Mouse (Mus musculus) heart, postnatal 10 days (tissue): ENCODE measurements at regions not wholly inside any gene's neighbourhood (a gene's known extent, or its start where the extent isn't known, plus 50 kb on each side); places are given as distances from the start of the nearest gene placed in this dataset.
"Not testable (repeated sequence)": the region's sequence is repeated elsewhere in the genome, so short reads cannot be mapped to it uniquely, and the experiment has no call there.

Source experiments
- DNase-seq, 2 experiments: peaks; one replicate each; pipeline ENCODE4 v3.0.0; 2021
- intact Hi-C: fragments of 180-260 bp; cut with DNase I; formaldehyde crosslinking; loops from one replicate; pipeline ENCODE4 v1.15.1; 2025

- intact Hi-C loops = loop anchor here (5.0 kb wide), 1 partner anchor 56 kb away; no protein-coding TSS in a partner anchor
- not testable (repeated sequence) for DNase-seq
Observed at GRCm38 (mm10) chr14:24386756-24387155, 93.7 kb downstream of the E330034G19Rik start.

- DNase-seq, intact Hi-C loops: not testable (repeated sequence)
Observed at GRCm38 (mm10) chr14:24391841-24392240, 95.0 kb downstream of the Polr3a start.
